Mouse (Mus musculus): ENCODE measurements around the gene 1810043G02Rik.

DNA sequence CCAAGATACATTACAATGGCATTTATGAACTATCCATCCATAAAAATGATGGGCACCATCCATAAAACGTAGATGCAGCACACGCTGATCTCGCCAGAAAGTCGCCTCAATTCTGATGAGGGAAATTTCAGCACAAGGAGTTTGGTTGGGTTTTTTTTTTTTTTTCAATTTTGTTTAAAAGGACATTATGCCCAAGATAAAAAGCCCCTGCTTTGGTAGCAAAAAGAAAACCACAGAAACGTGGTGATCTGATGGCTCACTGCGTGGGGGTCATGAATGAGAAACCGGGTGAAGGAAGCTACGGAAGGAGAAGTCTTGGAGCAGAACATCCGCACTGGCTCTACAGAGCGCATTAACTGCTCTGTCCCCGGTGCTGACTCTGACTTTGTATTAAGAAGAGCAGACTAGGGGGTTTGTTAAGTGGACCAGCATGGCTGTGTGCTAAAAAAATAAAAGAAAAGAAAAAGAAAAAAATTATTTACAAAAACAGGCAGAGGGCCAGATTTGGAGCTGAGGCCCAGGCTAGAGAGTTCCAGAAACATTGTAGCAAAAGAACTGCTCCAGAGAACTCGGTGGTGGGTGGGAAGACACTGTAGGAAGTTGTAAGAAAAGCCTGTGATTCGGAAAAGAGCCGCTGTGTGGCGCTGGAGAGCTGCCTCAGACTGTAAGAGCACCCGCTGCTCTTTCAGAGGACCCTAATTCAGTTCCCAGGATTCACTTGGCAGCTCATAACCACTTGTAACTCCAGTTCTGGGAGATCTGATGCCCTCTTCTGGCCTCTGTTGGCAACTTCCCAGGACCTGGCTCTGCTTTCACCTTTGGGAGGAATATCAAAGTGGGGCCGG, 6.4 kb upstream of the 1810043G02Rik start:
- peak; percentile 83 for TF ChIP-seq CTCF (IDR thresholded peaks at IDR 0.05; ENCODE audit: low read depth, low read length)
- no peak for TF ChIP-seq POLR2A (IDR thresholded peaks at IDR 0.05; ENCODE audit: insufficient read depth, low read length)
- no peak for TF ChIP-seq EP300 (IDR thresholded peaks at IDR 0.05; ENCODE audit: insufficient read depth, low read depth, low read length)

Measured in ES-Bruce4 (cell line).